Mouse (Mus musculus): ENCODE data around the gene Utp4.

DNA sequence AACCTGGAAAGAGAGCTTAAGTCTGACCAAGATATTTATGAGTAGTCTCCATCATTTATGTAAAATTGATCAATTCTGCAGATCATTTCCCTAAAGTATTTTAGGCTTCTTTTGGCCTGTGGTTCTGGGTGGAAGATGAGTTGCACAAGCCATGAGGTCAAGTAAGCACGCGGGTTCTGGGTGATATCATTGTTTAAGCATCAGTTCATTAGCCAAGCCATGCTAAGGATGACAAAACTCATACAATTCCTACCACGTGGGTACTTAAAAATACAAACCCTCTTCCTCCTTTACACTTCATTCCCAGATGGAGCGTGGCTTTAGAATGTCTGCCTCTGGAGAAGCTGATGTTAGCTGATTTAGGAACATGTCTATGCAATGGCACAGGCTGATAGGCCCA is 60.1 kb downstream of the Utp4 start:
- TF ChIP-seq CTCF (IDR thresholded peaks at IDR 0.05; ENCODE audit: low read depth, low read length) (no peak), POLR2A (IDR thresholded peaks at IDR 0.05; ENCODE audit: extremely low read depth, insufficient read depth, low read length) (no peak)

All from liver, adult 2 months (tissue).